Mouse (Mus musculus) G1E (cell line): ENCODE measurements around the gene Lsm12. TPM values are rescaled to one million over a fixed set of nuclear protein-coding genes. Genes with fewer than 3 reads are reported as not detected.

ENCODE experiments used
- ATAC-seq: 2 replicates; pipeline ENCODE4 v1.8.0; 2016; ENCODE audit warnings: mild to moderate bottlenecking; ENCODE audit not compliant: insufficient number of reproducible peaks, poor library complexity, low FRiP score, severe bottlenecking; ENCODE audit errors: extremely low read depth
- DNase-seq: peaks from one replicate; pipeline ENCODE4 v3.0.0; 2012; ENCODE audit warnings: low spot score
- H3K27me3 ChIP-seq: 2 replicates; pipeline ENCODE4 v1.6.1; 2012; ENCODE audit warnings: mild to moderate bottlenecking, low read length, inconsistent platforms; ENCODE audit not compliant: insufficient read depth
- H3K36me3 ChIP-seq: replicated peaks from 2 replicates; pipeline ENCODE3; 2012; ENCODE audit warnings: mild to moderate bottlenecking, inconsistent platforms
- H3K4me1 ChIP-seq: 2 replicates; pipeline ENCODE4 v1.6.1; 2012; ENCODE audit warnings: low read depth, low read length, inconsistent platforms, mixed read lengths; ENCODE audit not compliant: insufficient read depth
- H3K4me3 ChIP-seq: 2 replicates; pipeline ENCODE4 v1.5.1; 2012; ENCODE audit warnings: low read depth, mild to moderate bottlenecking, inconsistent platforms, low read length, moderate library complexity, mixed read lengths
- H3K9me3 ChIP-seq: replicated peaks from 2 replicates; pipeline ENCODE4 v1.6.1; 2012; ENCODE audit warnings: inconsistent platforms
- CTCF ChIP-seq: IDR thresholded peaks from 2 replicates; pipeline ENCODE4 v1.5.1; 2012; ENCODE audit warnings: low read depth, low read length, inconsistent platforms, mixed read lengths
- GATA1 ChIP-seq: IDR thresholded peaks from 2 replicates; pipeline ENCODE4 v1.6.1; 2012; ENCODE audit warnings: borderline replicate concordance, low read length, inconsistent platforms, mixed read lengths
- GATA2 ChIP-seq: IDR thresholded peaks from 2 replicates; pipeline ENCODE4 v1.6.1; 2012; ENCODE audit warnings: low read depth, low read length, inconsistent platforms, borderline replicate concordance
- POLR2AphosphoS5 ChIP-seq: IDR thresholded peaks from 2 replicates; pipeline ENCODE4 v1.6.1; 2012; ENCODE audit warnings: low read depth, low read length, inconsistent platforms; ENCODE audit not compliant: insufficient replicate concordance
- TAL1 ChIP-seq: conservative IDR thresholded peaks from 2 replicates; pipeline ENCODE4 v1.6.1; 2012; ENCODE audit warnings: low read depth, low read length, inconsistent platforms, mixed read lengths
- polyA plus RNA-seq: library from polyadenylated mRNA; stranded (reverse); fragments of >175 nt; gene quantifications from 2 replicates; pipeline ENCODE4 v1.2.3, GENCODE M21; 2012
- total RNA-seq, 2 experiments: library from RNA; stranded (forward) in 1 of 2; stranded (reverse) in 1 of 2; fragments of 200-1000 nt in 1 of 2; fragments of >200 nt in 1 of 2; fragmentation: Nextera tagmentation in 1 of 2; gene quantifications; 2 replicates each; pipeline ENCODE4 v1.2.3; 2014 to 2017

The Lsm12 gene
- total and polyA plus RNA-seq, 3 experiments: 51.8 to 160 (median 136) TPM

GRCm38 (mm10) chr11:102227270-102228190, 42.4 kb upstream of the Lsm12 start:
- no peaks in the 10 kb centered on the region for H3K9me3 ChIP-seq
- H3K4me1 ChIP-seq: peaks cover 63% of the 10 kb centered on the region
- no peaks in the 10 kb centered on the region for H3K36me3 ChIP-seq
- no peak for TF ChIP-seq GATA1
- TF ChIP-seq GATA2: no peak
- TF ChIP-seq POLR2AphosphoS5: no peak
- TF ChIP-seq TAL1: no peak
- TF ChIP-seq CTCF: no peak
- peaks cover 61% of the 10 kb centered on the region for H3K27me3 ChIP-seq
- ATAC-seq (no peak), DNase-seq (no peak)
- no peak overlapping the region for H3K4me3 ChIP-seq

- no peak overlapping the region for H3K4me3 ChIP-seq
Observed at GRCm38 (mm10) chr11:102226067-102226978, 41.2 kb upstream of the Lsm12 start.

GRCm38 (mm10) chr11:102225221-102225620, 40.1 kb upstream of the Lsm12 start:
- Histone ChIP-seq H3K4me3 (no peak overlapping the region), H3K4me1 (peaks cover 79% of the 10 kb centered on the region), H3K36me3 (no peaks in the 10 kb centered on the region), H3K27me3 (peaks cover 57% of the 10 kb centered on the region), H3K9me3 (no peaks in the 10 kb centered on the region)
- TF ChIP-seq CTCF: no peak
- TF ChIP-seq GATA2: no peak
- no peak for TF ChIP-seq GATA1
- no peak for TF ChIP-seq POLR2AphosphoS5
- TF ChIP-seq TAL1: no peak
- no peak for ATAC-seq
- DNase-seq: no peak

More at GRCm38 (mm10) chr11:102226067-102226978, 41.2 kb upstream of the Lsm12 start:
- DNase-seq: no peak
- TF ChIP-seq CTCF: no peak
- TF ChIP-seq POLR2AphosphoS5: no peak
- no peak for TF ChIP-seq TAL1
- no peak for TF ChIP-seq GATA2
- TF ChIP-seq GATA1: no peak
- Histone ChIP-seq H3K27me3 (peaks cover 57% of the 10 kb centered on the region), H3K4me1 (peaks cover 75% of the 10 kb centered on the region), H3K9me3 (no peaks in the 10 kb centered on the region), H3K36me3 (no peaks in the 10 kb centered on the region)
- ATAC-seq: no peak

GRCm38 (mm10) chr11:102224686-102225085, 39.6 kb upstream of the Lsm12 start:
- ATAC-seq (no peak), DNase-seq (no peak)
- Histone ChIP-seq H3K9me3 (no peaks in the 10 kb centered on the region), H3K27me3 (peaks cover 57% of the 10 kb centered on the region), H3K4me1 (peaks cover 81% of the 10 kb centered on the region), H3K4me3 (no peak overlapping the region), H3K36me3 (no peaks in the 10 kb centered on the region)
- TF ChIP-seq POLR2AphosphoS5 (no peak), GATA1 (no peak), CTCF (no peak), GATA2 (no peak)

- H3K4me3 ChIP-seq: no peak overlapping the region
- no peaks in the 10 kb centered on the region for H3K9me3 ChIP-seq
- DNase-seq (peak; percentile 78), ATAC-seq (no peak)
- H3K36me3 ChIP-seq: peaks cover under 1% of the 10 kb centered on the region
- peaks cover 81% of the 10 kb centered on the region for H3K4me1 ChIP-seq
- H3K27me3 ChIP-seq: peaks cover 45% of the 10 kb centered on the region
- TF ChIP-seq TAL1: no peak
- peak; percentile 70 for TF ChIP-seq CTCF
- TF ChIP-seq POLR2AphosphoS5: no peak
- no peak for TF ChIP-seq GATA2
Observed at GRCm38 (mm10) chr11:102223166-102223565, 38.1 kb upstream of the Lsm12 start.

- ATAC-seq (no peak; the same call in 1 of the 2 replicates), DNase-seq (peak; percentile 66)
- H3K9me3 ChIP-seq: no peaks in the 10 kb centered on the region
- peak overlapping the region; percentile 61; the same call in 1 of the 2 replicates for H3K4me3 ChIP-seq
- H3K4me1 ChIP-seq: peaks cover 82% of the 10 kb centered on the region
- peaks cover 3% of the 10 kb centered on the region for H3K36me3 ChIP-seq
- TF ChIP-seq TAL1 (no peak), GATA2 (no peak), CTCF (no peak), GATA1 (no peak), POLR2AphosphoS5 (no peak)
- peaks cover 34% of the 10 kb centered on the region for H3K27me3 ChIP-seq
Observed at GRCm38 (mm10) chr11:102221954-102222351, 36.9 kb upstream of the Lsm12 start.
